ENCODE assay signal across 9 mouse cellular contexts in the genomic region with DNA sequence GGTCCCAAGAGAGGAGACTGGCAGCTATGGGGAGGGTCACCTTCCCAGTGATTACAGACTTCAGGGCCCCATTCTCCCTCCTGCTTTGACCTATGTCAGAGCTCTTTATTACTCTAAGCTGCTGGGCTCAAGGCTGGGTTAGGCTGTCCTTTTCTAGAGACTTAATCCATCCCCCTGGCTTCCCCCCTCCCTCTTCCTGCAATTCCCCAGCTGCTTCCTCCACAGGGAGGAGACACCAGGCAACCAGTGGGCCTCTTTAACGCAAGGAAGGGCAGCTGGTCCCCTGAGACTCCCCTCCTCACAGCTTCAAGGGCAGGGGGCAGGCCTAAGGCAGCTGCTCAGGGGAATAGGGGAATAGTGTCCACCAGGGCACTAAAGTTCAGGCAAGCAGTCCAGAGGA. TPM values are rescaled to one million over a fixed set of nuclear protein-coding genes. Genes with fewer than 3 reads are reported as not detected.
DNase-seq lines count a peak whose midpoint lies in the region; ATAC-seq lines count a peak whose summit lies in the region.
"Had no signal": no experiment of that assay in that cellular context is flagged by ENCODE, and none has a peak within 500 bp of the region (broad histone marks: within the 10 kb centered on the region; RNA-seq: fewer than 3 reads in every experiment).

No protein-coding gene starts in this region.

- peaks cover 28% of the 10 kb centered on the region for H3K27me3 ChIP-seq in forebrain, embryonic 13.5 days
- peaks cover 12% of the 10 kb centered on the region; the same call in 1 of the 2 replicates for H3K27me3 ChIP-seq in forebrain, embryonic 15.5 days

- H3K9me3 ChIP-seq in forebrain, embryonic 13.5 days (replicated peaks): no peaks in the 10 kb centered on the region
- H3K9me3 ChIP-seq in forebrain, embryonic 15.5 days: no peaks in the 10 kb centered on the region

- no peak overlapping the region for H3K27ac ChIP-seq in forebrain, embryonic 13.5 days
- no peak overlapping the region for H3K27ac ChIP-seq in forebrain, embryonic 15.5 days (replicated peaks)

- DNase-seq in adrenal gland, postnatal 25 days: peak; percentile 34
- peak; percentile 55 to 60 for DNase-seq in heart, postnatal 10 days
- DNase-seq in lung, postnatal 36 days: peak; percentile 68
- no peak for DNase-seq in frontal cortex, adult 2 months (ENCODE audit: extremely low spot score in 1 of 2, low spot score in 1 of 2)
- no peak for DNase-seq in urinary bladder, postnatal 10 days (ENCODE audit: low spot score)
- DNase-seq in frontal cortex, postnatal 25 days (ENCODE audit: low spot score in 2 of 2): no peak

- intact Hi-C loops in heart, postnatal 10 days (cut with DNase I): no loop called here

- 0 out of 2 replicates have a peak overlapping the region, but pooled peaks have one; percentile 13 for H3K4me2 ChIP-seq in forebrain, embryonic 13.5 days
- H3K4me2 ChIP-seq in forebrain, embryonic 15.5 days (replicated peaks): no peak overlapping the region

- 0% methylated on average over 1 of the region's 1 CpGs for WGBS in forebrain, embryonic 13.5 days
- WGBS in forebrain, embryonic 15.5 days: 15% methylated on average over 1 of the region's 1 CpGs

- no peak for ATAC-seq in forebrain, embryonic 13.5 days
- no peak for ATAC-seq in forebrain, embryonic 15.5 days (replicated peaks)

- no peak overlapping the region for H3K4me3 ChIP-seq in forebrain, embryonic 13.5 days
- H3K4me3 ChIP-seq in forebrain, embryonic 15.5 days: no peak overlapping the region

- H3K4me1 ChIP-seq in forebrain, embryonic 13.5 days: peaks cover 51% of the 10 kb centered on the region
- peaks cover 44% of the 10 kb centered on the region for H3K4me1 ChIP-seq in forebrain, embryonic 15.5 days

- H3K36me3 ChIP-seq in forebrain, embryonic 13.5 days (ENCODE audit: poor library complexity, severe bottlenecking): no peaks in the 10 kb centered on the region
- no peaks in the 10 kb centered on the region for H3K36me3 ChIP-seq in forebrain, embryonic 15.5 days

- H3K9ac ChIP-seq in forebrain, embryonic 13.5 days: no peak overlapping the region
- H3K9ac ChIP-seq in forebrain, embryonic 15.5 days (replicated peaks): no peak overlapping the region

RNA-seq across cellular contexts. Expression of a gene that starts 1.9 kb away (rescaled TPM):
- 37.6 and 39.2 TPM in 2 replicates for polyA plus RNA-seq in forebrain, embryonic 13.5 days (2015; fragmentation: Nextera tagmentation; extraction: Ambion mirVana)
- 54.5 and 57.3 TPM in 2 replicates for polyA plus RNA-seq in forebrain, embryonic 15.5 days (2015; fragmentation: Nextera tagmentation; extraction: Ambion mirVana)
- 76.4 and 81.1 TPM in 2 replicates for total RNA-seq in adrenal gland, postnatal 25 days (2021)
- 10 to 100 TPM; 35.2 to 41.5 TPM for total RNA-seq in heart, postnatal 10 days (2021)
- 58.2 and 64.1 TPM in 2 replicates for polyA plus RNA-seq in frontal cortex, adult 2 months (2012; rRNA removed)

RNA-seq across cellular contexts. Expression of a gene that starts 34.9 kb away (rescaled TPM):
- polyA plus RNA-seq in forebrain, embryonic 13.5 days (2015; fragmentation: Nextera tagmentation; extraction: Ambion mirVana): 1.5 and 1.8 TPM in 2 replicates
- 4.5 and 4.7 TPM in 2 replicates for polyA plus RNA-seq in forebrain, embryonic 15.5 days (2015; fragmentation: Nextera tagmentation; extraction: Ambion mirVana)
- 2.9 and 6.2 TPM in 2 replicates for total RNA-seq in adrenal gland, postnatal 25 days (2021)
- total RNA-seq in heart, postnatal 10 days (2021): 1 to 10 TPM; 6.4 to 6.7 TPM
- 3.7 and 4.3 TPM in 2 replicates for polyA plus RNA-seq in frontal cortex, adult 2 months (2012; rRNA removed)
- total RNA-seq: common myeloid progenitor, adult 5-6 weeks had no signal

RNA-seq across cellular contexts. Expression of a gene that starts 49.4 kb away (rescaled TPM):
- 46.9 and 48.8 TPM in 2 replicates for polyA plus RNA-seq in forebrain, embryonic 13.5 days (2015; fragmentation: Nextera tagmentation; extraction: Ambion mirVana)
- 41.4 and 41.6 TPM in 2 replicates for polyA plus RNA-seq in forebrain, embryonic 15.5 days (2015; fragmentation: Nextera tagmentation; extraction: Ambion mirVana)
- total RNA-seq in adrenal gland, postnatal 25 days (2021): 33.1 and 34.2 TPM in 2 replicates
- total RNA-seq in heart, postnatal 10 days (2021): 10 to 100 TPM; 21.0 to 22.5 TPM
- 57.3 and 58.3 TPM in 2 replicates for polyA plus RNA-seq in frontal cortex, adult 2 months (2012; rRNA removed)

RNA-seq across cellular contexts. Expression of a gene that starts 58.0 kb away (rescaled TPM):
- polyA plus RNA-seq in forebrain, embryonic 13.5 days (2015; fragmentation: Nextera tagmentation; extraction: Ambion mirVana): 38.3 and 38.6 TPM in 2 replicates
- polyA plus RNA-seq in forebrain, embryonic 15.5 days (2015; fragmentation: Nextera tagmentation; extraction: Ambion mirVana): 44.3 and 46.1 TPM in 2 replicates
- 4.3 and 7.4 TPM in 2 replicates for total RNA-seq in adrenal gland, postnatal 25 days (2021)
- total RNA-seq in heart, postnatal 10 days (2021): 1 to 10 TPM; 7.3 to 9.8 TPM
- 8.7 and 10.6 TPM in 2 replicates for polyA plus RNA-seq in frontal cortex, adult 2 months (2012; rRNA removed)

Comparison
In these comparisons a context has a peak if more than half of its experiments do, and no peak if none do; other contexts are left out.
1. DNase-seq: peak in adrenal gland, postnatal 25 days (single experiment), heart, postnatal 10 days (2 of 2) and lung, postnatal 36 days (single experiment); none in frontal cortex, adult 2 months (0 of 2), urinary bladder, postnatal 10 days (single experiment) and frontal cortex, postnatal 25 days (0 of 2).